Mouse (Mus musculus): ENCODE data around the gene Angptl4. TPM values are rescaled to one million over a fixed set of nuclear protein-coding genes. Genes with fewer than 3 reads are reported as not detected.
"Not testable (repeated sequence)": the region's sequence is repeated elsewhere in the genome, so short reads cannot be mapped to it uniquely, and the experiment has no call there.

Gene Angptl4
- 0.29 to 1.2 TPM in 2 of 3 replicates, not detected in the other for total RNA-seq (2017)

DNA sequence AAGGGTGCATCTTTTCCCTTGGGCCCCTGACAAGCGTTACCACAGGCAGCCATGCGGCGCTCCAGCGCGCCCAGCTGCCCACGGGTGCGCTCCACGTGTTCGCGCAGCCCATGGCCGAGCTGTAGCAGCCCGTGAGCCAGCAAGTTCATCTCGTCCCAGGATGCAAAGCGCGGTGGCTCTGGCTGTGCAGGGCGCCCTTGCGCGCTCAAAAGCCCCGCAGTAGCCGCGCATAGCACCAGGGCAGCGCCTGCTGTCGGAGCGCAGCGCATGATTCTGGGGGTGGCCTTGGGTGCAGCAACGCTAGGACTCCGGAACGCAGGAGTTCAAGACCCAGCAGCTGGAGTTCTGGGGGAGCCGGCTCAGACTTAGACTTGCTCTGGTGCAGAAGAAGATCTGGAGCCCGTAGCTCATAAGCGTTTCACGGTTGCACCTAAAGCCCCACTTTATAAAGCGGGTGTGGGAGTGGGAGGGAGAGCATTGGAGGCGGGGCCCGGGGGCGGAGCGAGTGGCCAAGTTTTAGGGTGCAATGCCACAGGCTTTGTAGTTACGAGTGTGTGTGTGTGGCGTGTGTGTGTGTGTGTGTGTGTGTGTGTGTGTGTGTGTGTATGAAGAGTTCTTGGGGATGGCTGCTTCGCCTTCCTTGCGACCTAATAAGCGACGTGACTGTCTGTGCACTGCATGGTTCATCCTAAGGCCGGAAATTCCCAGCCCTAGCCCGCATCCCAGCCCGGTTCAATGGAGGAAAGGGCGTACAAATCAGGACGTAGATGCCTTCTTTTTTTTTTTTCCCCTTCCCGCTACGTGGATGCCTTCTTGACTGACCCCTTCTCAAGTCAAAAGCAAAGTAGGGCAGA lies at the start of gene Angptl4:
Gene Angptl4, minus strand, starts transcription at position 707 of the 854 bp plus-strand sequence.
- 0 out of 2 replicates have a peak, but pooled peaks have one; percentile 42 for ATAC-seq (replicated peaks; ENCODE audit: insufficient number of reproducible peaks, low FRiP score, low TSS enrichment, poor library complexity, severe bottlenecking)

GRCm38 (mm10) chr17:33829561-33829960 lies 47.9 kb upstream of the Angptl4 start:
- ATAC-seq (replicated peaks; ENCODE audit: insufficient number of reproducible peaks, low FRiP score, low TSS enrichment, poor library complexity, severe bottlenecking), result no peak

DNA sequence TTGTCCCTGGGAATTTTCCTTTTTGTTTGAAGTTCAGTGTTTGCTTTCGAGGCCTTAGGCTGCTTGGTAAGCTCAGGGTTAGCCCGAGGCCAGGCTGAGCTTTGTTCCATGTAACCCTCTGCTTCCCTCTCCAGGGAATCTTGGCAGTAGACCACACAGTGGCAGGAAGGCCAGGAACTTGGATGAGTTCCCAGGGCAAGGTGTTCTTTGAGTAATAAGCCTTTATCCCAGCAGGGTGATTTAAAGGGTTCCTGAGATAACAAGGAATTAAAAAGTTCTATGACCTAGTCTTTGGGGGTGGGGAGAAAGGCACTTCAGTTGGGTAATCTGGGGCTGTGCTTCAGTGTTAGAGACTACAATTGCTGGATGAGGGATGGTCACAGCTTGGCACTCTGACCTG lies 47.3 kb upstream of the Angptl4 start:
- no peak for ATAC-seq (replicated peaks; ENCODE audit: insufficient number of reproducible peaks, low FRiP score, low TSS enrichment, poor library complexity, severe bottlenecking)

GRCm38 (mm10) chr17:33826850-33827249 lies 45.2 kb upstream of the Angptl4 start:
- no peak for ATAC-seq (replicated peaks; ENCODE audit: insufficient number of reproducible peaks, low FRiP score, low TSS enrichment, poor library complexity, severe bottlenecking)

GRCm38 (mm10) chr17:33825462-33825861 lies 43.8 kb upstream of the Angptl4 start:
- ATAC-seq (replicated peaks; ENCODE audit: insufficient number of reproducible peaks, low FRiP score, low TSS enrichment, poor library complexity, severe bottlenecking), result no peak

DNA sequence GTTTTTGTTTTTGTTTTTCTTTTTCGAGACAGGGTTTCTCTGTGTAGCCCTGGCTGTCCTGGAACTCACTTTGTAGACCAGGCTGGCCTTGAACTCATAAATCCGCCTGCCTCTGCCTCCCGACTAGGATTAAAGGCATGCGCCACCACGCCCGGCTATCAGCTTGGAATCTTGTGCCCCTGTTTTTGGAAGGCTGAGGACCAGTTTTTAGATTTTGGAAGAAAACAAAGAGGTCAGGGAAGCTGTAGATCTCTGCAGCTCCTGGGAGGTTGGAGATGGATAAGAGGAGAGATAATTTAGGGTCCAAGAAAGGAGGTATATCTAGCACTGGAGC lies 43.3 kb upstream of the Angptl4 start:
- ATAC-seq (replicated peaks; ENCODE audit: insufficient number of reproducible peaks, low FRiP score, low TSS enrichment, poor library complexity, severe bottlenecking), result not testable (repeated sequence)

DNA sequence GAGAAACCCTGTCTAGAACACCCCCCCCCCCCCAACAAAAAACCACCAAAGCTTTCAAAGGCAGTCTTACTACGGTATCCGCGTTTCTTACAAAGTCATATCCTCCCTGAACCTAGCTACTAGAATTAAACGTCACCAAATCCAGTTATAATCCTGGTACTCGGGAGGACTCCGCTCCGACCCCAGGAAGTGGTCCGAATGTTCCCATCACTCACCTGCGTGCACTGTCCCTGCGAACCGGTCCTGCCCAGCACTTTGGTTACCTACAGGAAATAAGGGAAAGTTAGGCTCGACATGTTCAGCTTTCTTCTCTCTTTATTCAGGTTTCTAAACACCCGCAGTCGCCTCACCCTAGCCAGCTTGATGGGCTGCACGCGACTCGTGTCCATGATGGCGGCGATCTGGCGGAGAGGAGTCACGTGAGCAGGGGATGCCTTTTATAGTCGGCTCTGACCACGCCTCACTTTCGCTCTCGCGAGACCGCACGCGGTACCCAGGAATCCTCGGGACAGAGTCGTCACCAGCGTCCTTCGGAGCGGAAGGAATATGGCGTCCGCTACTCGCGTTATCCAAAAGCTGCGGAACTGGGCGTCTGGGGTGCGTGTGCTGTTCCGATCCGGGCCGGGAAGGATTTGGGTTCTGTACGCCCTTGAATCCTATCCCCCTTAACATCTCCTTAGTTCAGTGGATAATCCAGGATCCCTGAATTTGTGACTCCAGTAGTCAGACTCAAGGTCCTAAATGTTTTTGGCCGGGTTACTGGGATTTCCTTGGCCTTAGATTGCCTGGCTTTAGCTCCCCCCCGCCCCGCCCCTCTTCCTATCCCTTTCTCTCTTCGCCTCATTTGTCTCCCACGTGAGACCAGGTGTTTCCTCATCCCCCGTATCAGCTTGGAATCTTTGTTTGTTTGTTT lies 42.7 kb upstream of the Angptl4 start, which contains the start of the genes Rps28 and Ndufa7:
Gene Rps28, minus strand, starts transcription at position 479 of the 913 bp plus-strand sequence.
Gene Ndufa7, plus strand, starts transcription at position 489 of the 913 bp plus-strand sequence.
- ATAC-seq (replicated peaks; ENCODE audit: insufficient number of reproducible peaks, low FRiP score, low TSS enrichment, poor library complexity, severe bottlenecking), result peak; percentile 95

GRCm38 (mm10) chr17:33823171-33823570 lies 41.5 kb upstream of the Angptl4 start:
- ATAC-seq (replicated peaks; ENCODE audit: insufficient number of reproducible peaks, low FRiP score, low TSS enrichment, poor library complexity, severe bottlenecking), result not testable (repeated sequence)

DNA sequence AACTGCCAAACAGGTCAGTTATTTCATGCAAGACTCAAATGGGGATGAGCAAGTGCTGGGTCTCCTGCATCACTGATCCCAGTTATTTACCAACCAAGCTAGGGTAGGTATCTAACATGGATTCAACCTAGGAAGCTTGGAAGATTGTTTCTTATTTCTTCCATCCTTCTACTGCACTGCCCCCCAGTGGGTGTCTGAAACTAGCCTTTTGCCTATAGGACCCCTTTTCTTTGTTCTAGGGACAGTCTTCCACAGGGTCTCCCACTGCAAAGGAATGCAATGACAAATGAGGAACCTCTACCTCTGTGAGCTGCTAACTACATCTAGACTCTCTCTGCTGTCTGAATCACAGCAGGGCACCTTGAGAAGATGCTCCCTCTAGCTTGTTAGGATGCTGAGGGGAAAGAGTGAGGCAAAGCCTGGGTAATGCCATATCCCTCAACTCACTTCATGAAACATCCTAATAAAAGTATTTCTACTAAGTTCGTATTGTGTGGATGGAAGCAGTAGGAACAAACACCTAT lies 40.9 kb upstream of the Angptl4 start:
- no peak for ATAC-seq (replicated peaks; ENCODE audit: insufficient number of reproducible peaks, low FRiP score, low TSS enrichment, poor library complexity, severe bottlenecking)

DNA sequence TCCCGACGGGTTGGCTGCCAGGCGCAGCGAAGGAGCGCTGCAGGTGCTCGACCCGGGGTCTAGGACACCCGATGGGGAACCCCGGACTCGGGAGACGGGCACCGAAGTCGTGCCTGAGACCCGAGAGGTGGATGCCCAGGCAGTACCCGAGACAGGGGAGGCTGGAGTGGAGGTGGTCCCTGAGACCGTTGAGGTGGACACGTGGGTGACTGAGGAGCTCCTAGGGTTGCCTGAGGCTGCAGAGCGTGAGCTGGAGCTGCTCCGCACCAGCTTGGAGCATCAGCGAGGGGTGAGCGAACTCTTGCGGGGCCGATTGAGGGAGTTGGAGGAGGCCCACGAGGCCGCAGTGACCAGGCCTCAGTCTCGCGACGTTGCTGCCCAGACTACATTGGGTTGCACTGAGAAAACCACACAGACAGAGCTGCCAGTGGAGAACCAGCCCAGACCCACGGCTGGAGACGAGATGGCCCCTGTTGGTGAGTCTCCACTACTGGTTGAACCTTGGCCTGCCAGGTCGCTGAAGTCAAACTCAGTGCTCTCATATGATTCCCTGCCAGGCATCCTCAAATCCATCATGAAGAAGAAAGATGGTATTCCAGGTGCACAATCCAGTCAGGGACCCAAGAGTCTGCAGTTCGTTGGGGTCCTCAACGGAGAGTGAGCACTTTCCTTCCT lies 36.5 kb upstream of the Angptl4 start:
- ATAC-seq (replicated peaks; ENCODE audit: insufficient number of reproducible peaks, low FRiP score, low TSS enrichment, poor library complexity, severe bottlenecking), result peak; percentile 7; the same call in 1 of the 2 replicates

DNA sequence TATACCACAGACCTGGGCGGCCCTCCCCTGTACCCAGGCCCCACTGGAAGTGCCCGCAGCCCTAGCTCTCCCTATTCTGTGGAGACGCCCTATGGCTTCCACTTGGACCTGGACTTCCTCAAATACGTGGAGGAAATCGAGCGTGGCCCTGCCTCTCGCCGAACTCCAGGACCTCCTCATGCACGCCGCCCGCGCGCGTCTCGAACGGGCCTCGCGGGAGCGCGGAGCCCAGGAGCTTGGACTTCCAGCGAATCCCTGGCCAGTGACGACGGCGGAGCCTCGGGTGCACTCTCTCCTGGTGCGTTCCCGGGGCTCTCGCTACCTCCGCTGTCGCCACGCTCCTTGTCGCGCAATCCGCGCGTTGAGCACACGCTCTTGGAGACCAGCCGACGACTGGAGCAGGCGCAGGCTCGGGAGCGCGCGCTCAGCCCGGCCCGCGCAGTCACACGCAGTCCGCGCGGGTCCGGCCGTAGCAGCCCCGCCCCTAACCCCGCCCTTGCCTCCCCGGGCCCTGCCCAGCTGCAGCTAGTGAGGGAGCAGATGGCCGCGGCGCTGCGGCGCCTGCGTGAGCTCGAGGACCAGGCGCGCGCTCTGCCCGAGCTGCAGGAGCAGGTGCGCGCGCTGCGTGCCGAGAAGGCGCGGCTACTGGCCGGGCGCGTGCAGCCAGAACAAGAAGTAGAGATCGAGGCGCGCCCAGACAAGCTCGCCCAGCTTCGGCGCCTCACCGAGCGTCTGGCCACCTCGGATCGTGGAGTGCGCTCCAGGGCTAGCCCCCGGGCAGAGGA lies 35.7 kb upstream of the Angptl4 start:
- peak; percentile 72 for ATAC-seq (replicated peaks; ENCODE audit: insufficient number of reproducible peaks, low FRiP score, low TSS enrichment, poor library complexity, severe bottlenecking)

GRCm38 (mm10) chr17:33816612-33817011 lies 35.0 kb upstream of the Angptl4 start:
- ATAC-seq (replicated peaks; ENCODE audit: insufficient number of reproducible peaks, low FRiP score, low TSS enrichment, poor library complexity, severe bottlenecking), result no peak

DNA sequence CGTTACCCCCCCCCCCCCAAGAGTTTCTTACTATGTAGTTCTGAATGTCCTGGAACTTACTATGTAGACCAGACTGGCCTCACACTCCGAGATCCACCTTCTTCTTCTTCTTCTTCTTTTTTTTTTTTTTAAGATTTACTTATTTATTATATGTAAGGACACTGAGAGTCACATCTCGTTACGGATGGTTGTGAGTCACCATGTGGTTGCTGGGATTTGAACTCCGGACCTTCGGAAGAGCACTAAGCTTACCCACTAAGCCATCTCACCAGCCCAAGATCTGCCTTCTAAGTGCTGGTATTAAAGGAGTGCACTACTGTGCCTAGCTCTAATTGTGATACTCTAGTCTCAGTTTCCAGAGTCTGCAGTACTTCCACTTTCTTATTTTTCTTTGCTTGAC lies 33.8 kb upstream of the Angptl4 start:
- no peak for ATAC-seq (replicated peaks; ENCODE audit: insufficient number of reproducible peaks, low FRiP score, low TSS enrichment, poor library complexity, severe bottlenecking)

DNA sequence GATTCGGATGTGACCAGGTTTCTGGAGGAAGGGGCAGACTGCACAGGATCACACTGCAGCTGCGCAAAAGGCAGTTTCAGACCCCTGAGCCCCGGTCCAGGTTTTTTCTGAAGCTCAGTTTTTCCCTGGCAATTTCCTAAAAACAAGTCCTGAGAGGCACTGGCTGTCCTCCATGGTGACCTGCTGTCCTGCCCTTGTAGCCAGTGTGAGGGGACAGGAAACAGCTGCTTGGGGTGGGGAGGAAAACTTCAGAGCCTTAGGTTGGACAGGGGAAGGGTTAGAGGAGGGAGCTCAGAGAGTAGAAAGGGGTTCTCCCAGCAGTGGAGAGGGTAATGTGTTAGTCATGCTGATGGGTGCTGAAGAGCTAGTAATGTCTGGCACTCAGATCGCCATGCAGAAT lies 31.4 kb upstream of the Angptl4 start:
- ATAC-seq (replicated peaks; ENCODE audit: insufficient number of reproducible peaks, low FRiP score, low TSS enrichment, poor library complexity, severe bottlenecking), result no peak

DNA sequence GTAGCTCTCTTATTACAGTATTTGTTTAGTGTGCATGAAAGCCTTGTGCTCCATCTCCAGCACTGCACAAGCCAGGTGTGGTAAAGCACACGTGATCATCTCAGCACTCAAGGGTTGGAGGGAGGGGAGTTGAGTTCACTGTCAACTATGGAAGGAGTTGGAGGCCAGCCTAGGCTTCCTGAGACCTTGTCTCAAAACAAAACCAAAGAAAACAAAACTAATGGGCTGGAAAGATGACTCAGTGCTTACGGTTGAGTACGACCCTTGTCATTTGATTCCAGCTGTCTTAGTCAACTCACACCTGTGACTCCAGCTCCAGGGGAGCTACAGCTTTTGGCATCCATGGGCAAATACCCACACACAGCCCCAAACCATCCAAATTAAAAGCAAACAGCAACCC lies 30.8 kb upstream of the Angptl4 start:
- no peak for ATAC-seq (replicated peaks; ENCODE audit: insufficient number of reproducible peaks, low FRiP score, low TSS enrichment, poor library complexity, severe bottlenecking)

GRCm38 (mm10) chr17:33811142-33811516 lies 29.5 kb upstream of the Angptl4 start:
- no peak for ATAC-seq (replicated peaks; ENCODE audit: insufficient number of reproducible peaks, low FRiP score, low TSS enrichment, poor library complexity, severe bottlenecking)

GRCm38 (mm10) chr17:33810334-33811141 lies 28.9 kb upstream of the Angptl4 start, which contains the start of gene Kank3:
TSS of gene Kank3 (plus strand) at chr17:33810519.
- peak; percentile 96 for ATAC-seq (replicated peaks; ENCODE audit: insufficient number of reproducible peaks, low FRiP score, low TSS enrichment, poor library complexity, severe bottlenecking)
